Mouse (Mus musculus) layer of hippocampus, adult 9-11 months (tissue): ENCODE measurements around the gene Tmed5.
"Not testable (repeated sequence)": the region's sequence is repeated elsewhere in the genome, so short reads cannot be mapped to it uniquely, and the experiment has no call there.

Experiments
- DNase-seq: peaks from one replicate; pipeline ENCODE4 v3.0.0; 2022

The Tmed5 gene

DNA sequence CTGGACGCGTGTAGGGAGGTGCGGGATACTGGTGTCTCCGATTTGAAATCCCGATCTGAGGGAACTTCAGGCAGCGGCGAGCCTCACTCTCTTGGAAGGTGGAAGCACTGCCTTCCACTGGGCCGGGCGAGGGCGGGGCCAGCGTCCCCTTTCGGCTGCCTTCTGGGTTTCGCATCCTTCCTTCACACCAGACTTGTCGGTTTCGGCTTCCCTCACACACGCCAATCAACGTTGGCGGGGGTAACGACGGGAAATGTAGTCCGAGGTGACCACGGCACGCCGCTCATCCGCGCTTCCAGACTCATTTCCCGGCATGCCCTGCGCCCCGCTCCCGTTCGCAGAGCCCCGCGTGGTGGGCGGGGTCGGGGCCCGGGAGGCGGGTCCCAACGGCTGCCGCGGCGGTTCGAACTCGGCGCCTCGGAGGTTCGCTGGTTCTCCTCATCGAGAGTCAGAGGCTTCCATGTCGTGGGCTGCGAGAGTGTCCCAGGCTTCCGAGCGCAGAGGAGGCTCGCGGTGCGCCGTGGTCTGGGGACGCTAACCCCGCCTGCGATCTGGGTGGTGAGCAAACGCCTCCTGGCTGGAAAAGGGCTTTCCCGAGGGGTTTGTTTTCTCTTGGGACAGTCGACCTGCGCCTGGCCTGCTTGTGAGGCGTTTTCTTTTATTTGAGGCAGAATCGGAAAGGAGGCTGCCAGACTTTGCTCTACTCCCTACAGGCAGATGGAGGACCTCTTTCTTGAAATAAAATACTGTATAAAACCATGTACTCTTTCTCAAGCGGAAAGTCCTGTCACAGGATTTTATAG lies at the start of gene Tmed5, which contains the start of gene Ccdc18:
Gene Tmed5, minus strand, starts transcription at position 180 of the 803 bp plus-strand sequence.
Gene Ccdc18, plus strand, starts transcription at position 435 of the 803 bp plus-strand sequence.
- DNase-seq = peak; percentile 97

DNA sequence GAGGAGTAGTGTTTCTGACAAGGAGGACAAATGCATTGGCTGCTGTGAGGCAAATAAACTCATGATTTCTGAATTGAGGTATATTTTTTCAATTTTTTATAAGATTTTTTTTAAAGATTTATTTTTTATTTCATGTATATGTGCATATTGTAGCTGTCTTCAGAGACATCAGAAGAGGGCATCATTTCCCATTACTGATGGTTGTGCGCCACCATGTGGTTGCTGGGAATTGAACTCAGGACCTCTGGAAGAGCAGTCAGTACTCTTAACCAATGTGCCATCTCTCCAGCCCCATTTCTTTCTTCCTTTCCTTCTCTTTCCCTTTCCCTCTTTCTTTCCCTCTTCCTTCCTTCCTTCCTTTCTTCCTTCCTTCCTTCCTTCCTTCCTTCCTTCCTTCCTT lies 31.3 kb upstream of the Tmed5 start:
- DNase-seq = no peak

DNA sequence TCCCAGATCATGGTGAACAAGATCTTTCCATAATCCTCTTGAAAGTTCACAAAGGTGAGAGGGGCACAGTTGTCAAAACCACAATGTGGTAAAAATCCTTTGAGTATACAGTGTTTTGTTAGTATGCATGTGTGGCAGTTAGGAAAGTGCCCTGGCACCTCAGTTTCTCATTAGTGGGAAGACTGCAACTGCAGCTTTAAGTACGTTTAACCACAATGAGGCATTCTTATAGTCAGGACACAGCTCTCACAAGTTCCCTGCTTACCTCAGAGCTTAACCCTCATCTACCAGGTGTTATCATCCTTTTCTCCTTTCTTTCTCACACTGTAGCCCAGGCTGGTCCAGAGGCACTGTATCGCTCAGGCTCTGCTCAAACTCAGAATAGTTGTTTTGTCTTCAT lies 28.4 kb upstream of the Tmed5 start:
- no peak for DNase-seq

DNA sequence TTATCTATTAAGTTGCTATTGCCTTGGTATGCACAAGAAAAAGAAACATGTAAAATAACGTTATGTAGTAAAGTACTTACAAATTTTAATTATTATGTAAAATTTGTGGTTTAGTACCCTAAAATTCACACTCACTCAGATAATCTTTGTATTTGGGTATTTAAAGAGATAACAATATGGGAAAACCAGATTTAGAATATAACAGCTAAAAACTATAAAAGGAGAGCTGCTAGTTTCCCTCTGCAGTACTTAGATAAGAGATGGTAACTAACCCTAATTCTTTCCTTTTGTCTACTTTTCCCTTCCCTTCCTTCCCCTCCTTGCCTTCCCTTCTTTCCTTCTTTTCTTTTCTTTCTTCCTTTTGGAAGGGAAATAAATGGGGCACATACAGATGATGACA lies 20.2 kb upstream of the Tmed5 start:
- no peak for DNase-seq

DNA sequence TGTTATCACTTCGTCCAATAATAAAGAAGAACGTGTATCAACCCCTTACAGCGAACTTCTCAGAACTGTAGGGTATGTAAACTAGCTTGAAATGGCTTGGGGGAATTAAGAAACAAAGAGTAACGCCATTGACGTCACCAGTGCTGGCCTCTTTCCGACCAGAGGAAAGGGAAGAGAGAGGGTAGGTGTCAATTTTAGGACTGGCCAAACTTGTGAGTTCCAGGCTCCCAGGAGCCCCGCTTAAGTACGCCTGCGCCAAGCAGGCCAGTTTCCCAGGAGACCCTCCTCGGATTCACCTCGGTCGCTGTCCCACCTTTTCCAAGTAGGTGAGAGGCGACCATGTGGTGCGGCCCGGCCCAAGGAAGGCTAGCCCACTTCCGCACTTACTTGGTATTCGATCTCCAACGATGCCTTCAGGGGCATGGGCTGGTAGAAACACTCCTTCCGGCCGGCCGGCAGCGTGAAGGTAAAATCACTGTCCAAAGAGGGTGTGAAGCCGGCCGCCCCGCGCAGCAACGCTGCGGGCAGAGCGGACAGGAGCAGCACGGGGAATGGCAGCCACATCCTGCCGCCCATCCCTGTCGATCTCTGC lies 475 bp downstream of the Tmed5 start:
- DNase-seq = no peak

DNA sequence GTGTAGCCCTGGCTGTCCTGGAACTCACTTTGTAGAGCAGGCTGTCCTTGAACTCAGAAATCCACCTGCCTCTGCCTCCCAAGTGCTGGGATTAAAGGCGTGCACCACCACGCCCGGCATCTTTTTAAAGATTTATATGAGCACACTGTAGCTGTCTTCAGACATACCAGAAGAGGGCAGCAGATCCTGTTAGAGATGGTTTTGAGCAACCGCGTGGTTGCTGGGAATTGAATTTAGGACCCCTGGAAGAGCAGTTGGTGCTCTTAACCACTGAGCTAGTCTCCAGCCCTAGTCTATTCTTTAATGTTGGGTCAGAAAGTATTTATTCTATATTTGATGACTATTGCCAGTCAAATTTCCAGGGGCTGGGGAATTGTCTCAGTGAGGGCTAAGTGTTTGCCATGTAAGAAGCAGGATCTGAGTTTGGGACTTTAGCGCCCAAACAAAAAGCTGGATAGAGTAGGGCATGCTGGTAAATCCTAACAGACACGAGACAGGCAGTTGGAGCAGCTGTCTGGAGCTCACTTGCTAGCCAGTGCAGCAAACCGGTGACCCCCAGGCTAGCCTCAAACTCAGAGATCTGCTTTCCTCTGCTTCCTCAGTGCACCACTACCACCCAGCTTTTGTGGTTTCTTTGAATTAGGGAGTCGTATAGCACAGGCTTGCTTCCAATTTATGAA lies 12.1 kb downstream of the Tmed5 start:
- DNase-seq = no peak

DNA sequence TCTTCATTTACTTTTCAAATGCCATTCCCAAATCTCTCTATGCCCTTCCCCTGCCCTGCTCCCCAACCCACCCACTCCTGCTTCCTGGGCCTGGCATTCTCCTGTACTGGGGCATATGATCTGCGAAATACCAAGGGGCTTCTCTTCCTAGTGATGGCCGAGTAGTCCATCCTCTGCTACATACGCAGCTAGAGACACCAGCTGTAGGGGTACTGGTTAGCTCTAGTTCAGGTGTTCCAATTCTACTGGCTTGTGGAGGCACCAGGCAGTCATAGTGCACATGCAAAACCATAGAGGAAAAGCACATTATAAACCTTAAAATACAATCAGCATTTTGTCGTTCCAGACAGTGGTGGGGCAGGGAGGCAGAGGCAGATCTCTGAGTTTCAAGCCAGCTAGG lies 14.7 kb downstream of the Tmed5 start:
- DNase-seq = no peak

DNA sequence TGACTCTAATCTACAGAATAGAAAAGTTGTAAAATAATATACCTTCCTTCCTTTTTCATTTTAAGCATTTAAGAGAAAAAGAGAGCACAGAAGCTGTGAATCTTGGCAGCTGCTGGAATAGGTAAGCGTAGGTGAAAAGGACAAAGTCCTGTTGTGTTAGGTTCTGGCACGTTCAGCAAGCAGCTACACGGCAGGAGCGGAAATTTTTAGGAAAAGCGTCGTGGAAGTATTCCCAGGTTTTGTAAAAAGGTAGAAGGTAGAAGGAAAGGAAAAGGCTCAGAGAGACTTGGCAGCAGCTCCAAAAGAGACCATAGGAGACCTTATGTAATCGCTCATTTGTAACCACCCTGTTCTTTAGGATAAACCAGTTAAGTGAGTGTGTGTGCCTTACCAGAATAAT lies 23.1 kb downstream of the Tmed5 start:
- no peak for DNase-seq

DNA sequence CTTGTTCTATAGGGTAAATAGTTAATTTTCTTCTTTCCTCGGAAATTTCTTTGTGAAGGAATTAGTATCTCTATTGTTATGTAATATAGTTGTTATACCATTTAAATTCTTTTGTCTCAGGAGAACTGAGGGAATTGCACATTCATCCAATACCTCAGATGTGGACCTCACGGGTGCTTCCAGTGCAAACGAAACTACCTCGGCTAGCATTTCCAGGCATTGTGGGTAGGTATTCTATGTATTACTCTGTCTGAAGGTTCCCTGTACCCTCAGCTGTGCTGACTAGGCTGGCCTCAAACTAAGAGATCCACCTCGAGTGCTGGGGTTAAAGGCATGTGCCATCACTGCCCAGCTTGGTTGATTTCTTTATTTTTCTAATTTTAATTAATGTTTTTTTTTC lies 28.1 kb downstream of the Tmed5 start:
- DNase-seq = no peak

DNA sequence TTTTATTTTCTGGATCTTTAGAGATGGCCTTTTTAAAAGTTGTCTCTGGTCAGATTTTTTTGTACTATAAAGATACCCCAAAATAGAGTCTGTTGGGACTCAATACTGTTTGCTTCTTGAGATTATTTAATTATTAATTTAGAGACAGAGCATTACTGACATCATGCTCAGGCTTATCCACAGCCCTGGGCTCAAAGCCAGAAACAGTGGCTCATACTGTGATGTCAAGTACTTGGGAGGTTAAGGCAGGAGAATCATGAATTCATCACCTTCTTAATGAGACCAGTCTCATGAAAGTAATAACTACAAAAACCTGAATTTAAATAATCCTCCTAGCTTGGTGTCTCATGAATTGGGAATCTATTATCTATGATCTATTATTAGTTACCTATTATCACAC lies 32.2 kb downstream of the Tmed5 start:
- DNase-seq = no peak

DNA sequence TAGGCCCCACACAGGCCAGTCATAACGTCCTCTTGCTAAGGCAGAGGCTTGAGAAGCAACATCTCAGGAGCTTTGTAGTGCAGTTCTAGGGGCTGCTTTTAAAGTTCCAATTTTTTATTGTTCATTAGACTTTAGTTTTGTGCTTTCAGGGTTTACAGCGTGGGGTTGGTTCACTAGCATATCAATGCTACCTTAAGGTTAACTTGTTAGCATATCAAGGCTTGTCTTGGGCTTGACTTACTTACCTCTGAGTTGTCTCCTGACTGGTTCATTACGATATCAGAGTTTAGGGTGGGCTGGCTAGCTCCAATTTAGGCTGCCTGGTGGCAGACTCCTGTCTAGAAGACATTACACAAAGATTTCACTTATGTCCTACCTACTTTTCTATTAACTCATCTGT lies 34.7 kb downstream of the Tmed5 start:
- no peak for DNase-seq

DNA sequence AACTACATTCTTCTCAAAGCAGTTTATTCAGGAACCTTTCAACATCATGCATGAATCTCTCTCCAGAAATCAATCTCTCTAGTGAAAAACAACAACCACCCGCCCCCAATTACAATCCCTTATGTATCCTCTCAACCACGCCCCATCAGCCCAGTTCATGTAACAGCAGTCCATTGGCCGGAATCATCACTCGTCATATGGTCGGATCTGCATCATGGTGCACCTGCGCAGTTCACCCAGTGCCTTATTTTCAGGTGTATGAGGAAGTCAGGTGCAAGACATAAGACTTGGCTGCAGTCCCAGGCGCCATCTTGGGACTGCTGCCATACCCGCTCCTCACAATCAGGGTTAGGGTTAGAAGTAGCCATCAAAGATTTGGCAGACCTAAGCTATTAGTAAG lies 39.7 kb downstream of the Tmed5 start:
- not testable (repeated sequence) for DNase-seq

DNA sequence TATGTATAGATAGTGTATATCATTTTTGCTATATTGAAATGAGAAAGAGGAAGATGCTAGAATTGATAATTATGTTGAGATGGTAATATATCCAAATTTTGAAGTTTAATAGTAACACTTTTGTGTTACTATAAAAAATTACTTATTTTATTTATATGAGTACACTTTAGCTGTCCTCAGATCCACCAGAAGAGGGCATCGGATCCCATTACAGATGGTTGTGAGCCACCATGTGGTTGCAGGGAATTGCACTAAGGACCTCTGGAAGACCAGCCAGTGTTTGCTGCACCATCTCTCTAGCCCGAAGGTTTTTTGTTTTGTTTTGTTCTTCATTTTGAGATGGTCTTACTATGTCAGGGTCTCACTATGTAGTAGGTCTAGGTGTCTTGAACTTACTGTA lies 47.0 kb downstream of the Tmed5 start:
- DNase-seq = no peak

DNA sequence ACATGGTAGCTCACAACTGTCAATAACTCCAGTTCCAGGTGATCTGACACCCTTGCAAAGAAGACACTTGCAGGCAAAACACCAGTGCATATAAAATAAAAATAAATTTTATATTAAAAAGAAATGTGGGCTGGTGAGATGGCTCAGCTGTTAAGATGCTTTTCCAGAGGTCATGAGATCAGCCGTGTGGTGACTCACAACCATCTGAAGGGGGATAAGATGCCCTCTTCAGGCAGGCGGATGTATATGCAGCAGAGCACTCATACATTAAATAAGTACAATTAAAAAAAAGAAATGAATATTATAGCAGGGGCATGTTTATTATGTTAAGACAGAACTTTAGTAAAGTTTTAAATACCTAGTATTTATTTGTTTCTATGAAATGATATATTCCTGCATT lies 50.0 kb downstream of the Tmed5 start:
- no peak for DNase-seq

DNA sequence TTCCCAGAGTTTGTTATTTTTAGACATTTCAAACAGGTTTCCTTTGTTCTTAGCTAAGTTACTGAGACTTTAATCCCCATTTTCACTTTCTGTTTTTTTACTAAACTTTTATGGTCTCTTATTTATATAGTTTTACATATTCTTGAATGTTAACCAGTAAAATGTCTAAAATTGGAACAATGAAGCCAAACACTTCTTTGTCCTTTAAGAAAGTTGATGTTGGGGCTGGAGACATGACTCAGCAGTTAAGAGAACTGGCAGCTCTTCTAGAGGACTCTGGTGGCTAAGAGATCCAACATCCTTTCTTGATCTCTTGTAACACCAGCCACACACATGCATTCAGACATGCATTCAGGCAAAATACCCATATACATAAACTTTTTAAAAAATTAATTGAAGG lies 52.8 kb downstream of the Tmed5 start:
- DNase-seq = no peak

DNA sequence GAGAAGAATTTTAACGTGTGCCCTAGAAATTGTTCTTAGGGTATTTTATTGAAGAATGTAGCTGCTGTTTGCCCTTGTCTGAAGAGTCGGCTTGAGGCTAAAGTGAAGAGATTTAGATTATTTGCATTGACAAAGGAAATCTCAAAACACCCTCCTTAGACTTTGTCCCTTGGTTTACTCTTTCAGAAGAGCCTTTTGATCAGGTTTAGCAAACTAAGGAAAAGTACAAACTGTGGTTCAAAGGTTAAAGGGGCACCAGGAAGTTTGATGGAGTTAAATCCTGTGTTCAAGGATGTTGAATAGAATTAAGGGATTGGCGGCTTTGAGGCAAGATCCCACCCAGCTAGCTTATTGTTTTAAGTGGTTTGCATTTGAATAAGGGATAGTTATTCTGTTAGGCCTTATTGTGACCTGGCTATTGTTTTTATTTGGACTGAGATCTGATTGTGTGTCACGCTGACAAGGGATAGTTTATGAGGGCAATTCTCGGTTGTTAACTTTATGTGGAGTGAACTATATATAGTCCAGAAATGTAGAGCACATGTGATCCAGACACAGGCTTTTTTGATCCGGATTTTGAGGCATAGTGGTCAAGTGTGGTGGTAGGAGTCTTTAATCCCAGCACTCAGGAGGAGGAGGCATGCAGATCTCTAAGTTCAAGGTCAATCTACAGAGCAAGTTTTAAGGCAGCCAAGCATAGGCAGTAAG lies 55.4 kb downstream of the Tmed5 start:
- no peak for DNase-seq

DNA sequence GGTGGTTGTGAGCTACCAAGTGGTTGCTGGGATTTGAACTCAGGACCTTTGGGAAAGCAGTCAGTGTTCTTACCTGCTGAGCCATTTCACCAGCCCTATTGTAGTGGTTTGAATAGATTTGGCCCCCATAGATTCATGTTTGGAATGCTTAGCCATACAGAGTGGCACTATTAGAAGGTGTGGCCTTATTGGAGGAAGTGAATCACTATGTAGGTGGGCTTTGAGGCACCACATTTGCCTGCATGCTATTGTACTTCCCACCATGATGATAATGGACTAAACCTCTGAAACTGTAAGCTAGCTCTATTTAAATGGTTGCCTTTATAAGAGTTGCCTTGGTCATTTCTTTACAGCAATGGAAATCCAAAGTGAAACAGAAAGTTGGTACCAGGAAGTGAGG lies 56.2 kb downstream of the Tmed5 start:
- DNase-seq = no peak

DNA sequence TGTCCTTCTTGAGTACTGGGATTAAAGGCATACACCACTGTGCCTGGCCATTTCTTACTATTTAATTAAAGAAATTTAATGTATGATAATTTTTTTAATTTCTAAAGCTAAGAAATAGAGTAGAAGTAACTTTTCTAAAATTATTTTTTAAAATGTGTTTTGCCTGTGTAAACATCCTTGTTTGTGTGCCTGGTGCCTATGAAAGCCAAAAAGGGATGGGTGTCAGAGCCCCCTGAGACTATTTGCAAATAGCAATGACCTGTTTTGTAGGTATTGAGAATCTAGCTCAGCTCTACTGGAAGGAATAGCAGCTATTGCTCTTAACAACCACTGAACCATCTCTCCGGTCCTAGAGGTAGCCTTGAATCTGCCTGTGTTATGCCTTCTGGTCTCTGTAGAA lies 60.1 kb downstream of the Tmed5 start:
- DNase-seq = no peak

DNA sequence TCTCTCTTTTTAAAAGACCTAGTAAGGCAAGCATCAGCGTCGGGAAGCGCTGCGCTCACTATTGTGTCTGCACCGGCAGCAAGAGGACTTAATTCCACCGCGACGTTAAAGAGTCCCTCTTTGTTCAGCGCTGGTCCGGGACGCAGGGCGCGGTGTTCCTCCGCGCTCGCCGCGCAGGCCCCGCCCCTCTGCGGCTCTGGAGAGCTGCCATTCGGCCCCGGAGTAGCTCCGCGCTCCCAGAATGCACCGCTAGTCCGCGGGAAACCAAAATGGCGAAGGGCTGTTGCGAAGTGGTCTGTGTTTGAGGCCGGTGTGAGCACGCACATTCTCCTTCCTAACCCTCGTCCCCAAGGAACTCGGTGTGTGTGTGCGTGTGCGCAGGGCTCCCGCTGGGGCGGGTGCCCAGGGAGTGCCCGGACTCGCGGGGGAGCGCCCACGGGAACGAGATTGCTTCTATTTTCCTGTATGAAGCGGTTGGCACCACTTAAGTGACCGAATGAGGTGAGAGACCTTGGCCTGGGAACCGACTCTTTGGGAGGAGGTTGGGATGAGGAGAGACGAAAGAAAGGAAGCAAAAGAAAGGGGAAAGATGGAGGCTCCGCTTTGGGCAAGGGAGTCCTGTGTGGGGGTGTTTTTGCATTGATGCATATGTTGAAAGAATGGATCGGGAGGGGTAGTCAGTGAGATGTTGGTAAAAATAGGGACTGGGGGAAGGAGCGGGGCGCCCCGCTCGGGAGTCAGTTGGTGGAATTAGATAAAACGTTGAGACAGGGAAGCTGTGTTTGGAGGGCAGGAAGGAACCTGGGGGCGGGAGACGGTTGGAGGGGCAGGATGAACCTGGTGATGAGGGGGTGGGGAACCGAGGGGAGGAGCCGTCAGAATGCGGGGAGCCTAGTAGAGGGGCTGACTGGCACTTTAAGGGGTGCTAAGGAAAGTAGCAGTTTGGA lies 66.7 kb downstream of the Tmed5 start, which contains the start of gene Mtf2:
Gene Mtf2, plus strand, starts transcription at position 210 of the 947 bp plus-strand sequence.
- peak; percentile 95 for DNase-seq

DNA sequence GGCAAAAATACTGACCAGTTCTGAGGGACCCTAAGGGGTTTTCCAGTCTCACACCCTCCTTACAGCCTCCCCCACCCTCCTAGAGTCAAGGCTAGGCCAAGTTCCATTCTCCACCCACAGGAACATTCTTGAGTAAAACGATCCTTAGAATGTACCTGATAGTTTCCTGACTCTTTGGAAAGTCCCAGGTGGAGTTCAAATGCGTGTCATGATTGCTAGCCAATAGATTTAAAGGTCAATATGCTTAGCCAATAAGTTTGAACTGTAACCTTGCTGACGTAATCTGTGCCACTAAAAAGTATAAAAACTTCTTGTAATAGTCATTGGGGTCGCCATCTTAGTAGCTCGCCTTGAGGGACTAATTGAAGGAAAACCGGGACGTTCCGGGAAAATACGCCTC lies 72.0 kb downstream of the Tmed5 start:
- no peak for DNase-seq
